ENCODE assay signal across 7 mouse cellular contexts in genomic region chr7:126701559-126702357, GRCm38 (mm10). TPM values are rescaled to one million over a fixed set of nuclear protein-coding genes. Genes with fewer than 3 reads are reported as not detected.
A peak's percentile ranks its signal among the peaks of the same experiment; 100 is the strongest.
DNase-seq lines count a peak whose midpoint lies in the region; ATAC-seq and TF ChIP-seq lines count a peak whose summit lies in the region.

No protein-coding gene starts in this region.

- DNase-seq in lung, embryonic 14.5 days, result no peak
- no peak for DNase-seq in lung, postnatal 14 days
- DNase-seq in B cell, adult 2 months, result no peak
- no peak for DNase-seq in kidney, adult 18-20 months

- no peak overlapping the region for H3K27ac ChIP-seq in lung, embryonic 14.5 days (ENCODE audit: low read depth)
- H3K27ac ChIP-seq in forebrain, embryonic 12.5 days, result no peak overlapping the region
- H3K27ac ChIP-seq in limb, embryonic 13.5 days, result no peak overlapping the region
- H3K27ac ChIP-seq in stomach, embryonic 16.5 days (ENCODE audit: low read length), result peak overlapping the region; percentile 15; the same call in 1 of the 2 replicates

- TF ChIP-seq CTCF in lung, embryonic 14.5 days (IDR thresholded peaks at IDR 0.05; ENCODE audit: low read depth), result no peak

- peak overlapping the region; percentile 32; the same call in 1 of the 2 replicates for H3K9ac ChIP-seq in lung, embryonic 14.5 days
- H3K9ac ChIP-seq in forebrain, embryonic 12.5 days, result 0 out of 2 replicates have a peak overlapping the region, but pooled peaks have one; percentile 5
- H3K9ac ChIP-seq in limb, embryonic 13.5 days, result no peak overlapping the region
- H3K9ac ChIP-seq in stomach, embryonic 16.5 days (ENCODE audit: low read length), result peak overlapping the region; percentile 18; the same call in 1 of the 2 replicates

- ATAC-seq in lung, embryonic 14.5 days (ENCODE audit: insufficient read depth), result peak; percentile 7; the same call in 1 of the 2 replicates
- peak; percentile 1; the same call in 1 of the 2 replicates for ATAC-seq in forebrain, embryonic 12.5 days (ENCODE audit: low FRiP score)
- ATAC-seq in limb, embryonic 13.5 days (ENCODE audit: low FRiP score, low read depth), result no peak
- no peak for ATAC-seq in stomach, embryonic 16.5 days (ENCODE audit: insufficient read depth, low FRiP score)

- H3K36me3 ChIP-seq in lung, embryonic 14.5 days (ENCODE audit: insufficient read depth), result no peaks in the 10 kb centered on the region
- peaks cover 21% of the 10 kb centered on the region for H3K36me3 ChIP-seq in forebrain, embryonic 12.5 days (replicated peaks)
- peaks cover 3% of the 10 kb centered on the region; the same call in 1 of the 2 replicates for H3K36me3 ChIP-seq in limb, embryonic 13.5 days
- no peaks in the 10 kb centered on the region for H3K36me3 ChIP-seq in stomach, embryonic 16.5 days (ENCODE audit: control insufficient read depth, insufficient read depth, low read length)

- H3K27me3 ChIP-seq in lung, embryonic 14.5 days (ENCODE audit: insufficient read depth, low read length), result peaks cover 19% of the 10 kb centered on the region; the same call in 1 of the 2 replicates
- peaks cover 30% of the 10 kb centered on the region; the same call in 1 of the 2 replicates for H3K27me3 ChIP-seq in forebrain, embryonic 12.5 days
- H3K27me3 ChIP-seq in limb, embryonic 13.5 days, result peaks cover 37% of the 10 kb centered on the region
- peaks cover 10% of the 10 kb centered on the region; the same call in 1 of the 2 replicates for H3K27me3 ChIP-seq in stomach, embryonic 16.5 days (ENCODE audit: control insufficient read depth, insufficient read depth, low read length)

- H3K4me1 ChIP-seq in lung, embryonic 14.5 days (ENCODE audit: insufficient read depth), result peaks cover 1% of the 10 kb centered on the region
- peaks cover 47% of the 10 kb centered on the region for H3K4me1 ChIP-seq in forebrain, embryonic 12.5 days
- peaks cover 30% of the 10 kb centered on the region for H3K4me1 ChIP-seq in limb, embryonic 13.5 days
- peaks cover 20% of the 10 kb centered on the region for H3K4me1 ChIP-seq in stomach, embryonic 16.5 days (ENCODE audit: control insufficient read depth, insufficient read depth, low read length)

- H3K4me2 ChIP-seq in lung, embryonic 14.5 days, result peak overlapping the region; percentile 38
- peak overlapping the region; percentile 36 for H3K4me2 ChIP-seq in forebrain, embryonic 12.5 days
- peak overlapping the region; percentile 27; the same call in 1 of the 2 replicates for H3K4me2 ChIP-seq in limb, embryonic 13.5 days (replicated peaks)
- peak overlapping the region; percentile 38 for H3K4me2 ChIP-seq in stomach, embryonic 16.5 days (ENCODE audit: low read depth, low read length)

- WGBS in lung, embryonic 14.5 days, result 54% methylated on average over 24 of the region's 24 CpGs
- WGBS in forebrain, embryonic 12.5 days, result 62% methylated on average over 24 of the region's 24 CpGs
- 56% methylated on average over 24 of the region's 24 CpGs for WGBS in limb, embryonic 13.5 days
- WGBS in stomach, embryonic 16.5 days, result 54% methylated on average over 24 of the region's 24 CpGs

- H3K9me3 ChIP-seq in lung, embryonic 14.5 days (ENCODE audit: low read depth, low read length), result no peaks in the 10 kb centered on the region
- H3K9me3 ChIP-seq in forebrain, embryonic 12.5 days, result no peaks in the 10 kb centered on the region
- H3K9me3 ChIP-seq in limb, embryonic 13.5 days, result no peaks in the 10 kb centered on the region
- no peaks in the 10 kb centered on the region for H3K9me3 ChIP-seq in stomach, embryonic 16.5 days (replicated peaks; ENCODE audit: control insufficient read depth, low read length)

- H3K4me3 ChIP-seq in lung, embryonic 14.5 days (ENCODE audit: low read depth, low read length), result no peak overlapping the region
- H3K4me3 ChIP-seq in forebrain, embryonic 12.5 days (replicated peaks), result no peak overlapping the region
- peak overlapping the region; percentile 2; the same call in 1 of the 2 replicates for H3K4me3 ChIP-seq in limb, embryonic 13.5 days
- peak overlapping the region; percentile 8; the same call in 1 of the 2 replicates for H3K4me3 ChIP-seq in stomach, embryonic 16.5 days (replicated peaks; ENCODE audit: low read length)

RNA-seq across cellular contexts. Expression of gene Coro1a, which starts 5.8 kb away (rescaled TPM):
- polyA plus RNA-seq in lung, embryonic 14.5 days (2014; fragmentation: Nextera tagmentation; extraction: Ambion mirVana), result 29.2 and 29.3 TPM in 2 replicates
- 49.1 and 51.0 TPM in 2 replicates for polyA plus RNA-seq in forebrain, embryonic 12.5 days (2016; fragmentation: Nextera tagmentation; extraction: Ambion mirVana)
- polyA plus RNA-seq in limb, embryonic 13.5 days (2015; fragmentation: Nextera tagmentation; extraction: Ambion mirVana), result 34.1 and 36.6 TPM in 2 replicates
- polyA plus RNA-seq in stomach, embryonic 16.5 days (2015; fragmentation: Nextera tagmentation; extraction: Ambion mirVana), result 45.8 and 55.5 TPM in 2 replicates

RNA-seq across cellular contexts. Expression of gene Slx1b, which starts 6.2 kb away (rescaled TPM):
- polyA plus RNA-seq in lung, embryonic 14.5 days (2014; fragmentation: Nextera tagmentation; extraction: Ambion mirVana), result 8.9 and 9.7 TPM in 2 replicates
- 14.7 and 14.9 TPM in 2 replicates for polyA plus RNA-seq in forebrain, embryonic 12.5 days (2016; fragmentation: Nextera tagmentation; extraction: Ambion mirVana)
- polyA plus RNA-seq in limb, embryonic 13.5 days (2015; fragmentation: Nextera tagmentation; extraction: Ambion mirVana), result 15.2 and 15.9 TPM in 2 replicates
- polyA plus RNA-seq in stomach, embryonic 16.5 days (2015; fragmentation: Nextera tagmentation; extraction: Ambion mirVana), result 9.0 and 9.5 TPM in 2 replicates

RNA-seq across cellular contexts. Expression of gene Bola2, which starts 6.6 kb away (rescaled TPM):
- polyA plus RNA-seq in lung, embryonic 14.5 days (2014; fragmentation: Nextera tagmentation; extraction: Ambion mirVana), result 123 and 126 TPM in 2 replicates
- polyA plus RNA-seq in forebrain, embryonic 12.5 days (2016; fragmentation: Nextera tagmentation; extraction: Ambion mirVana), result 146 and 157 TPM in 2 replicates
- polyA plus RNA-seq in limb, embryonic 13.5 days (2015; fragmentation: Nextera tagmentation; extraction: Ambion mirVana), result 134 and 138 TPM in 2 replicates
- polyA plus RNA-seq in stomach, embryonic 16.5 days (2015; fragmentation: Nextera tagmentation; extraction: Ambion mirVana), result 93.0 and 107 TPM in 2 replicates

RNA-seq across cellular contexts. Expression of gene Sult1a1, which starts 25.5 kb away (rescaled TPM):
- polyA plus RNA-seq in lung, embryonic 14.5 days (2014; fragmentation: Nextera tagmentation; extraction: Ambion mirVana), result 1.4 and 2.6 TPM in 2 replicates
- polyA plus RNA-seq in forebrain, embryonic 12.5 days (2016; fragmentation: Nextera tagmentation; extraction: Ambion mirVana), result 0.42 and 0.54 TPM in 2 replicates
- polyA plus RNA-seq in limb, embryonic 13.5 days (2015; fragmentation: Nextera tagmentation; extraction: Ambion mirVana), result 4.6 and 4.8 TPM in 2 replicates
- 11.9 and 13.0 TPM in 2 replicates for polyA plus RNA-seq in stomach, embryonic 16.5 days (2015; fragmentation: Nextera tagmentation; extraction: Ambion mirVana)

RNA-seq across cellular contexts. Expression of gene Sgf29, which starts 52.6 kb away (rescaled TPM):
- 49.5 and 61.3 TPM in 2 replicates for polyA plus RNA-seq in lung, embryonic 14.5 days (2014; fragmentation: Nextera tagmentation; extraction: Ambion mirVana)
- polyA plus RNA-seq in forebrain, embryonic 12.5 days (2016; fragmentation: Nextera tagmentation; extraction: Ambion mirVana), result 39.4 and 51.2 TPM in 2 replicates
- 56.8 and 63.8 TPM in 2 replicates for polyA plus RNA-seq in limb, embryonic 13.5 days (2015; fragmentation: Nextera tagmentation; extraction: Ambion mirVana)
- 40.4 and 47.6 TPM in 2 replicates for polyA plus RNA-seq in stomach, embryonic 16.5 days (2015; fragmentation: Nextera tagmentation; extraction: Ambion mirVana)

Comparison
In these comparisons a context has a peak if more than half of its experiments do, and no peak if none do; other contexts are left out.
1. ATAC-seq: peak in lung, embryonic 14.5 days (single experiment) and forebrain, embryonic 12.5 days (single experiment); none in limb, embryonic 13.5 days (single experiment) and stomach, embryonic 16.5 days (single experiment).
2. H3K4me3 ChIP-seq: peak in limb, embryonic 13.5 days (single experiment) and stomach, embryonic 16.5 days (single experiment); none in lung, embryonic 14.5 days (single experiment) and forebrain, embryonic 12.5 days (single experiment).
3. Peak in every context shown above with its lines, with median percentiles within 50 percentile points of each other: H3K4me2 ChIP-seq.